Mouse (Mus musculus) large intestine, adult 2 months (tissue): ENCODE measurements around the gene Psenen. TPM values are rescaled to one million over a fixed set of nuclear protein-coding genes. Genes with fewer than 3 reads are reported as not detected.

Experiments
- DNase-seq: peaks from one replicate; pipeline ENCODE4 v3.0.0-alpha.2; 2012; ENCODE audit warnings: low read depth, low spot score
- WGBS: fragments of 180-500 bp; shearing (Covaris S2); methylation state at CpG from one replicate; pipeline ENCODE4 v1.1.7; 2018; 5-methylcytosine and 5-hydroxymethylcytosine counted together
- polyA plus RNA-seq: library from polyadenylated mRNA; depleted of rRNA; stranded (reverse); fragments of >200 nt; gene quantifications from 2 replicates; pipeline ENCODE4 v1.2.3, GENCODE M21; 2012; rRNA removed

Gene Psenen
- polyA plus RNA-seq, 1 experiment: 239 TPM

GRCm38 (mm10) chr7:30526399-30526798, 37.0 kb downstream of the Psenen start:
- WGBS: 49% methylated on average over 17 of the region's 17 CpGs
- DNase-seq: no peak

GRCm38 (mm10) chr7:30525954-30526353, 37.5 kb downstream of the Psenen start:
- DNase-seq: no peak
- WGBS: 27% methylated on average over 10 of the region's 10 CpGs

- 87% methylated on average over 6 of the region's 6 CpGs for whole genome bisulfite sequencing
- no peak for DNase-seq
Observed at GRCm38 (mm10) chr7:30524487-30524886, 38.9 kb downstream of the Psenen start.

- DNase-seq: no peak
Observed at GRCm38 (mm10) chr7:30522871-30523270, 40.6 kb downstream of the Psenen start.

GRCm38 (mm10) chr7:30520856-30521255, 42.6 kb downstream of the Psenen start:
- 76% methylated on average over 5 of the region's 5 CpGs for WGBS

More at GRCm38 (mm10) chr7:30522871-30523270, 40.6 kb downstream of the Psenen start:
- 94% methylated on average over 10 of the region's 10 CpGs for WGBS

GRCm38 (mm10) chr7:30520396-30520795, 43.0 kb downstream of the Psenen start:
- DNase-seq: no peak
- WGBS: 64% methylated on average over 4 of the region's 4 CpGs

More at GRCm38 (mm10) chr7:30520856-30521255, 42.6 kb downstream of the Psenen start:
- DNase-seq: no peak

- no peak for DNase-seq
- 34% methylated on average over 8 of the region's 8 CpGs for WGBS
Observed at GRCm38 (mm10) chr7:30518325-30518724, 45.1 kb downstream of the Psenen start.

GRCm38 (mm10) chr7:30515003-30515760, 48.2 kb downstream of the Psenen start:
- WGBS: 57% methylated on average over 24 of the region's 24 CpGs

More at GRCm38 (mm10) chr7:30515003-30515760, 48.2 kb downstream of the Psenen start:
- no peak for DNase-seq

Other genes with a start within 250 kb of the Psenen start
- gene Syne4, start 248.8 kb downstream of the Psenen start, polyA plus RNA-seq: 18.4 and 23.2 TPM in 2 replicates
- 0.31 and 0.74 TPM in 2 replicates for gene E130208F15Rik, start 241.9 kb downstream of the Psenen start, polyA plus RNA-seq
- gene Sdhaf1, start 239.7 kb downstream of the Psenen start, polyA plus RNA-seq: 12.1 and 13.9 TPM in 2 replicates
- gene Lrfn3, start 200.9 kb downstream of the Psenen start, polyA plus RNA-seq: 12.7 and 13.1 TPM in 2 replicates
- gene Tyrobp, start 149.9 kb downstream of the Psenen start, polyA plus RNA-seq: 109 and 121 TPM in 2 replicates
- gene Hcst, start 143.8 kb downstream of the Psenen start, polyA plus RNA-seq: 18.0 and 22.2 TPM in 2 replicates
- gene Nfkbid, start 141.9 kb downstream of the Psenen start, polyA plus RNA-seq: 8.6 and 9.0 TPM in 2 replicates
- gene Aplp1, start 118.1 kb downstream of the Psenen start, polyA plus RNA-seq: 54.6 and 86.3 TPM in 2 replicates
- gene Kirrel2, start 105.9 kb downstream of the Psenen start, polyA plus RNA-seq: 0.06 and 0.08 TPM in 2 replicates
- gene Nphs1, start 105.3 kb downstream of the Psenen start, polyA plus RNA-seq: 0.17 and 0.18 TPM in 2 replicates
- 1.6 and 7.7 TPM in 2 replicates for gene Prodh2, start 70.0 kb downstream of the Psenen start, polyA plus RNA-seq
- gene Arhgap33, start 28.6 kb downstream of the Psenen start, polyA plus RNA-seq: 5.1 and 9.4 TPM in 2 replicates
- gene Hspb6, start 11.4 kb downstream of the Psenen start, polyA plus RNA-seq: 84.8 and 94.7 TPM in 2 replicates
- gene Proser3, start 11.3 kb downstream of the Psenen start, polyA plus RNA-seq: 4.3 and 7.3 TPM in 2 replicates
- gene Lin37, start 3.8 kb downstream of the Psenen start, polyA plus RNA-seq: 44.9 and 45.8 TPM in 2 replicates
- 46.2 and 48.2 TPM in 2 replicates for gene U2af1l4, start 326 bp downstream of the Psenen start, polyA plus RNA-seq
- 2.1 TPM in 2 replicates for gene Gm49396, start 283 bp downstream of the Psenen start, polyA plus RNA-seq
- gene Igflr1, start 1.8 kb upstream of the Psenen start, polyA plus RNA-seq: 9.2 and 10.3 TPM in 2 replicates
- gene Kmt2b, start 25.1 kb upstream of the Psenen start, polyA plus RNA-seq: 31.5 and 37.2 TPM in 2 replicates
- 2.1 and 2.2 TPM in 2 replicates for gene Zbtb32, start 35.3 kb upstream of the Psenen start, polyA plus RNA-seq
- gene Upk1a, start 49.2 kb upstream of the Psenen start, polyA plus RNA-seq: 6.7 and 8.0 TPM in 2 replicates
- 933 and 1,035 TPM in 2 replicates for gene Cox6b1, start 62.5 kb upstream of the Psenen start, polyA plus RNA-seq
- gene Etv2, start 72.2 kb upstream of the Psenen start, polyA plus RNA-seq: not detected in 2 replicates
- 52.1 and 56.3 TPM in 2 replicates for gene Rbm42, start 86.7 kb upstream of the Psenen start, polyA plus RNA-seq
- 10.0 and 12.7 TPM in 2 replicates for gene Haus5, start 101.4 kb upstream of the Psenen start, polyA plus RNA-seq
- not detected in 2 replicates for gene Pmis2, start 108.0 kb upstream of the Psenen start, polyA plus RNA-seq
- gene 2200002J24Rik, start 135.3 kb upstream of the Psenen start, polyA plus RNA-seq: 0.79 and 1.9 TPM in 2 replicates
- 0.71 and 1.2 TPM in 2 replicates for gene Atp4a, start 148.6 kb upstream of the Psenen start, polyA plus RNA-seq
- 227 and 258 TPM in 2 replicates for gene Tmem147, start 165.9 kb upstream of the Psenen start, polyA plus RNA-seq
- not detected in 2 replicates for gene Gapdhs, start 180.1 kb upstream of the Psenen start, polyA plus RNA-seq
- 0.69 and 0.73 TPM in 2 replicates for gene Sbsn, start 187.8 kb upstream of the Psenen start, polyA plus RNA-seq
- gene Dmkn, start 200.1 kb upstream of the Psenen start, polyA plus RNA-seq: 3.4 and 4.9 TPM in 2 replicates
- gene Krtdap, start 224.3 kb upstream of the Psenen start, polyA plus RNA-seq: 0.41 TPM in 1 of 2 replicates, not detected in the other